Mouse (Mus musculus): ENCODE results near the gene Clcn2.

DNA sequence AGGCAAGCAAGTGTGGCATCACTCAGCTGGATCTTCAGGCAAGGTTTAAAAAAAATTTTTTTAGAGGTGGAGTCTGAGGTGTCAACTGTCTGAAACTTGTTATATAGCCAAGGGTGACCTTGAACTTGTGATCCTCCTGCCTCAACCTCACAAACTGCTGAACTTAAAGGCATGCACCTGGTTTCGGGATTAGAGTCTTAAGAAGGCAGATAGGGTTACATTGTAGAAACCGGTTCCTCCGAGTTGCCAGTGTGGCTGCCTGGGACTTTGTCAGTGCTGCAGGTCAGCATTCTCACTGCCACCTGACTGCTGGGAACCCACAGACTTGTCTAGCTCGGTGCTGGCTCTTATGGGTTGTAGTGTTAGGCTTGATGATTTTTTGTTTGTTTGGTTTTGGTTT is 5.7 kb upstream of the Clcn2 start:
- no peak for TF ChIP-seq CTCF (IDR thresholded peaks at IDR 0.05; ENCODE audit: insufficient read depth, low read depth, low read length)
- no peak for TF ChIP-seq POLR2A (IDR thresholded peaks at IDR 0.05; ENCODE audit: insufficient read depth, low read depth, low read length)
